Mouse (Mus musculus) G1E (cell line): Measurements from ENCODE around the gene Ptprt. TPM values are rescaled to one million over a fixed set of nuclear protein-coding genes. Genes with fewer than 3 reads are reported as not detected.

Experiments used
- ATAC-seq: 2 replicates; pipeline ENCODE4 v1.8.0; 2016; ENCODE audit warnings: mild to moderate bottlenecking; ENCODE audit not compliant: insufficient number of reproducible peaks, poor library complexity, low FRiP score, severe bottlenecking; ENCODE audit errors: extremely low read depth
- DNase-seq: peaks from one replicate; pipeline ENCODE4 v3.0.0; 2012; ENCODE audit warnings: low spot score
- H3K27me3 ChIP-seq: 2 replicates; pipeline ENCODE4 v1.6.1; 2012; ENCODE audit warnings: mild to moderate bottlenecking, low read length, inconsistent platforms; ENCODE audit not compliant: insufficient read depth
- H3K36me3 ChIP-seq: replicated peaks from 2 replicates; pipeline ENCODE3; 2012; ENCODE audit warnings: mild to moderate bottlenecking, inconsistent platforms
- H3K4me1 ChIP-seq: 2 replicates; pipeline ENCODE4 v1.6.1; 2012; ENCODE audit warnings: low read depth, low read length, inconsistent platforms, mixed read lengths; ENCODE audit not compliant: insufficient read depth
- H3K4me3 ChIP-seq: 2 replicates; pipeline ENCODE4 v1.5.1; 2012; ENCODE audit warnings: low read depth, mild to moderate bottlenecking, inconsistent platforms, low read length, moderate library complexity, mixed read lengths
- H3K9me3 ChIP-seq: replicated peaks from 2 replicates; pipeline ENCODE4 v1.6.1; 2012; ENCODE audit warnings: inconsistent platforms
- CTCF ChIP-seq: IDR thresholded peaks from 2 replicates; pipeline ENCODE4 v1.5.1; 2012; ENCODE audit warnings: low read depth, low read length, inconsistent platforms, mixed read lengths
- GATA1 ChIP-seq: IDR thresholded peaks from 2 replicates; pipeline ENCODE4 v1.6.1; 2012; ENCODE audit warnings: borderline replicate concordance, low read length, inconsistent platforms, mixed read lengths
- GATA2 ChIP-seq: IDR thresholded peaks from 2 replicates; pipeline ENCODE4 v1.6.1; 2012; ENCODE audit warnings: low read depth, low read length, inconsistent platforms, borderline replicate concordance
- POLR2AphosphoS5 ChIP-seq: IDR thresholded peaks from 2 replicates; pipeline ENCODE4 v1.6.1; 2012; ENCODE audit warnings: low read depth, low read length, inconsistent platforms; ENCODE audit not compliant: insufficient replicate concordance
- TAL1 ChIP-seq: conservative IDR thresholded peaks from 2 replicates; pipeline ENCODE4 v1.6.1; 2012; ENCODE audit warnings: low read depth, low read length, inconsistent platforms, mixed read lengths
- polyA plus RNA-seq: library from polyadenylated mRNA; stranded (reverse); fragments of >175 nt; gene quantifications from 2 replicates; pipeline ENCODE4 v1.2.3, GENCODE M21; 2012
- total RNA-seq, 2 experiments: library from RNA; stranded (forward) in 1 of 2; stranded (reverse) in 1 of 2; fragments of 200-1000 nt in 1 of 2; fragments of >200 nt in 1 of 2; fragmentation: Nextera tagmentation in 1 of 2; gene quantifications; 2 replicates each; pipeline ENCODE4 v1.2.3; 2014 to 2017

Ptprt gene
- total RNA-seq (2014; fragmentation: Nextera tagmentation), result not detected in 2 replicates
- 0.05 and 0.06 TPM in 2 replicates for total RNA-seq (2017)
- not detected in 2 replicates for polyA plus RNA-seq

- no peak within 1 kb of the TSS; the same call in 1 of the 2 replicates for H3K4me3 ChIP-seq
These were observed at the start of gene Ptprt for GRCm38 (mm10) chr2:162660941-162661386. TSS of gene Ptprt (minus strand) at chr2:162661147.

GRCm38 (mm10) chr2:162710443-162710842 is 49.5 kb upstream of the Ptprt start:
- no peaks in the 10 kb centered on the region for H3K27me3 ChIP-seq
- TF ChIP-seq GATA2 (no peak), CTCF (no peak), POLR2AphosphoS5 (no peak), GATA1 (no peak)
- DNase-seq (no peak), ATAC-seq (no peak)
- H3K36me3 ChIP-seq, result no peaks in the 10 kb centered on the region
- no peaks in the 10 kb centered on the region for H3K4me1 ChIP-seq
- H3K4me3 ChIP-seq, result no peak overlapping the region
- H3K9me3 ChIP-seq, result peaks cover 82% of the 10 kb centered on the region

More at GRCm38 (mm10) chr2:162660941-162661386, at the start of gene Ptprt:
- TF ChIP-seq POLR2AphosphoS5 (no peak), TAL1 (no peak), GATA2 (no peak), GATA1 (no peak), CTCF (no peak)
- no peaks in the 10 kb centered on the region for H3K27me3 ChIP-seq
- no peaks in the 10 kb centered on the region for H3K36me3 ChIP-seq
- no peak for ATAC-seq
- DNase-seq, result no peak
- H3K9me3 ChIP-seq, result peaks cover 76% of the 10 kb centered on the region
- no peaks in the 10 kb centered on the region for H3K4me1 ChIP-seq

- H3K4me1 ChIP-seq, result no peaks in the 10 kb centered on the region
- TF ChIP-seq TAL1, result no peak
- peaks cover 67% of the 10 kb centered on the region for H3K9me3 ChIP-seq
- H3K27me3 ChIP-seq, result no peaks in the 10 kb centered on the region
- H3K36me3 ChIP-seq, result no peaks in the 10 kb centered on the region
- H3K4me3 ChIP-seq, result no peak overlapping the region
- no peak for DNase-seq
- no peak for ATAC-seq
These were observed 38.7 kb upstream of the Ptprt start for GRCm38 (mm10) chr2:162699691-162700090.

- no peak overlapping the region for H3K4me3 ChIP-seq
- peaks cover 72% of the 10 kb centered on the region for H3K9me3 ChIP-seq
- H3K27me3 ChIP-seq, result no peaks in the 10 kb centered on the region
- no peaks in the 10 kb centered on the region for H3K36me3 ChIP-seq
- TF ChIP-seq GATA1 (no peak), POLR2AphosphoS5 (no peak), GATA2 (no peak), CTCF (no peak), TAL1 (no peak)
- no peak for DNase-seq
- H3K4me1 ChIP-seq, result no peaks in the 10 kb centered on the region
- ATAC-seq, result no peak
These were observed 38.1 kb upstream of the Ptprt start for GRCm38 (mm10) chr2:162699036-162699435.

GRCm38 (mm10) chr2:162698068-162698467 is 37.1 kb upstream of the Ptprt start:
- ATAC-seq, result no peak
- TF ChIP-seq TAL1, result no peak
- TF ChIP-seq CTCF, result no peak
- no peak for TF ChIP-seq POLR2AphosphoS5
- TF ChIP-seq GATA1, result no peak
- no peak for TF ChIP-seq GATA2
- H3K9me3 ChIP-seq, result peaks cover 79% of the 10 kb centered on the region
- no peaks in the 10 kb centered on the region for H3K36me3 ChIP-seq
- H3K4me1 ChIP-seq, result no peaks in the 10 kb centered on the region
- no peak overlapping the region for H3K4me3 ChIP-seq
- H3K27me3 ChIP-seq, result no peaks in the 10 kb centered on the region
- no peak for DNase-seq

GRCm38 (mm10) chr2:162697151-162697550 is 36.2 kb upstream of the Ptprt start:
- H3K4me3 ChIP-seq, result no peak overlapping the region
- H3K27me3 ChIP-seq, result no peaks in the 10 kb centered on the region
- no peaks in the 10 kb centered on the region for H3K4me1 ChIP-seq
- DNase-seq (no peak), ATAC-seq (no peak)
- H3K9me3 ChIP-seq, result peaks cover 79% of the 10 kb centered on the region
- H3K36me3 ChIP-seq, result no peaks in the 10 kb centered on the region
- no peak for TF ChIP-seq TAL1
- TF ChIP-seq GATA1, result no peak
- no peak for TF ChIP-seq POLR2AphosphoS5
- TF ChIP-seq GATA2, result no peak
- TF ChIP-seq CTCF, result no peak

GRCm38 (mm10) chr2:162692143-162692542 is 31.2 kb upstream of the Ptprt start:
- Histone ChIP-seq H3K36me3 (no peaks in the 10 kb centered on the region), H3K4me1 (no peaks in the 10 kb centered on the region), H3K9me3 (peaks cover 73% of the 10 kb centered on the region), H3K27me3 (no peaks in the 10 kb centered on the region), H3K4me3 (no peak overlapping the region)
- no peak for ATAC-seq
- no peak for DNase-seq
- no peak for TF ChIP-seq POLR2AphosphoS5
- no peak for TF ChIP-seq CTCF
- TF ChIP-seq GATA1, result no peak
- no peak for TF ChIP-seq TAL1
- TF ChIP-seq GATA2, result no peak

GRCm38 (mm10) chr2:162682674-162683073 is 21.7 kb upstream of the Ptprt start:
- H3K27me3 ChIP-seq, result no peaks in the 10 kb centered on the region
- peaks cover 57% of the 10 kb centered on the region for H3K9me3 ChIP-seq
- H3K4me1 ChIP-seq, result no peaks in the 10 kb centered on the region
- 0 out of 2 replicates have a peak, but pooled peaks have one; percentile 2 for ATAC-seq
- TF ChIP-seq GATA2 (no peak), CTCF (no peak), POLR2AphosphoS5 (no peak), TAL1 (no peak), GATA1 (no peak)
- no peak overlapping the region for H3K4me3 ChIP-seq
- H3K36me3 ChIP-seq, result no peaks in the 10 kb centered on the region
- DNase-seq, result no peak
